Mouse (Mus musculus) gastrocnemius, postnatal 4 days (tissue): Measurements from ENCODE around the gene Tor1aip1. TPM values are rescaled to one million over a fixed set of nuclear protein-coding genes. Genes with fewer than 3 reads are reported as not detected.

Source experiments
- DNase-seq, 2 experiments: peaks; one replicate each; pipeline ENCODE4 v3.0.0; 2021 to 2022; ENCODE audit warnings: low spot score in 2 of 2, mixed read lengths in 2 of 2
- total RNA-seq, 2 experiments: library from RNA; stranded (reverse); gene quantifications; 2 replicates each; pipeline ENCODE4 v1.2.3; 2021

Tor1aip1 gene
- total RNA-seq, 2 experiments from 2014 or later, result 73.7 to 87.8 TPM

GRCm38 (mm10) chr1:156034661-156035060, 1.6 kb downstream of the Tor1aip1 start:
- no peak for DNase-seq

GRCm38 (mm10) chr1:156033921-156034320, 2.4 kb downstream of the Tor1aip1 start:
- no peak for DNase-seq

- DNase-seq, result no peak
Observed at GRCm38 (mm10) chr1:156028340-156028975, 7.8 kb downstream of the Tor1aip1 start.

GRCm38 (mm10) chr1:156027849-156028248, 8.4 kb downstream of the Tor1aip1 start:
- DNase-seq, result no peak

- DNase-seq, result no peak
Observed at GRCm38 (mm10) chr1:156024831-156025503, 11.3 kb downstream of the Tor1aip1 start.

- no peak for DNase-seq
Observed at GRCm38 (mm10) chr1:156020402-156020801, 15.9 kb downstream of the Tor1aip1 start.

GRCm38 (mm10) chr1:156019800-156020199, 16.5 kb downstream of the Tor1aip1 start:
- DNase-seq, result no peak

GRCm38 (mm10) chr1:156009003-156009402, 27.3 kb downstream of the Tor1aip1 start:
- no peak for DNase-seq

GRCm38 (mm10) chr1:156005906-156006305, 30.4 kb downstream of the Tor1aip1 start:
- no peak for DNase-seq

GRCm38 (mm10) chr1:156003201-156003935, 32.9 kb downstream of the Tor1aip1 start:
- DNase-seq, result peak in 1 of 2 experiments; percentile 21

- no peak for DNase-seq
Observed at GRCm38 (mm10) chr1:156002366-156002765, 33.9 kb downstream of the Tor1aip1 start.

- no peak for DNase-seq
Observed at GRCm38 (mm10) chr1:155995612-155996011, 40.7 kb downstream of the Tor1aip1 start.

- no peak for DNase-seq
Observed at GRCm38 (mm10) chr1:155994524-155994923, 41.8 kb downstream of the Tor1aip1 start.

- DNase-seq, result no peak
Observed at GRCm38 (mm10) chr1:155990391-155990790, 45.9 kb downstream of the Tor1aip1 start.

- DNase-seq, result no peak
Observed at GRCm38 (mm10) chr1:155989387-155989786, 46.9 kb downstream of the Tor1aip1 start.

GRCm38 (mm10) chr1:155987625-155988024, 48.7 kb downstream of the Tor1aip1 start:
- DNase-seq, result no peak

- DNase-seq, result no peak
Observed at GRCm38 (mm10) chr1:155974931-155975330, 61.3 kb downstream of the Tor1aip1 start.

- DNase-seq, result no peak
Observed at GRCm38 (mm10) chr1:155973719-155974379, 62.4 kb downstream of the Tor1aip1 start.

GRCm38 (mm10) chr1:155973068-155973718, 63.1 kb downstream of the Tor1aip1 start, which contains the start of gene Cep350:
TSS of gene Cep350 (minus strand) at chr1:155973255.
- DNase-seq, result peak; percentile 91 to 98

- DNase-seq, result peak in 1 of 2 experiments; percentile 50
Observed at GRCm38 (mm10) chr1:155972146-155973067, 63.9 kb downstream of the Tor1aip1 start.
